Mouse (Mus musculus): ENCODE data around the gene Pdzd3.

The Pdzd3 gene

DNA sequence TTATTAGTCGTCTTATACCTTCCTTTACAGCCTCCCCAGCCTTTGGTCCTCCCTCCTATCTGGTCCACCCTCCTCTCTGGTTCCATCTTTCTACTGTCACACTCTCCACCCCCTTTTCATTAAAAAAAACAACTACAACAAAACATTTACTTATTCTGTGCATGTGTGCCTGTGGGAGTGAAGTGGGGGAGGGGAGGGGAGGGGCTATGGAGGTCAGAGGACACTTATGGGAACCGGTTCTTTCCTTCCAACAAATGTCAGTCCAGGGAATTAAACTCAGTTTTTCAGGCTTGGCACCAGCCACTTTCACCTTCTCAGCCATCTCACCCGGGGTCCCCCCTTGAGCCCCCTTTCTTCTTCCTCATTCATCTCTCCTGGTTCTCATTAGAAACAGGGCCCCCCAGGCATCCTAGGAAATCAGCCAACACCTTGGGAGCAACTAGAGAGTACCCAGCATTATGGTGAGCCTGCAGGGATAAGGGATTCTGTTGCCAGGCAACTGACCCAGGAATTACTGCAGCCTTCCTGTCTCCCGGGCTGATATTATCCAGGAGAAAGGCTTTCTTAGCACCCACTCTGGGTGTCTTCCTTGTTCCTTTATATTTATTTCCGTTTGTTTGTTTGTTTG, 3.4 kb upstream of the Pdzd3 start:
- ATAC-seq (ENCODE audit: insufficient number of reproducible peaks, low FRiP score, low TSS enrichment): no peak

DNA sequence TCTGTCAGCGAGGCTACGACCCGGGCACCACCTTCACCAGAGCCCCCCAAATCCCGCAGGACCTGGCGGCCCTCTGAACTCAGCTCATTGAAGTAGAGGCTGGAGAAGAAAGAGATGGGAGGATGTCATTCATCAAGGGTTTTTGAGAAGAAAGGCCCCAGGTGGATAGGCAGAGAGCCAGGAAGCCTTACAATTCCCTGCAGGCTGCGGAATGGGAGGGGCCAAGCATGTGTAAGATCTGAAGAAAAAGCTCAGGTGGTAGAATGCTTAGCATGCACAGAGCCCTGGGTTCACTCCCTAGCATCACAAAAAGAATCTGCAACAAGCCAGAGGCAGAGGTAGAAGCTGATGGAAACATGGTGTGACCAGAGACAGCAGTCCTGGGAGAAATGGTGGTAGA, 2.2 kb upstream of the Pdzd3 start:
- no peak for ATAC-seq (ENCODE audit: insufficient number of reproducible peaks, low FRiP score, low TSS enrichment)

DNA sequence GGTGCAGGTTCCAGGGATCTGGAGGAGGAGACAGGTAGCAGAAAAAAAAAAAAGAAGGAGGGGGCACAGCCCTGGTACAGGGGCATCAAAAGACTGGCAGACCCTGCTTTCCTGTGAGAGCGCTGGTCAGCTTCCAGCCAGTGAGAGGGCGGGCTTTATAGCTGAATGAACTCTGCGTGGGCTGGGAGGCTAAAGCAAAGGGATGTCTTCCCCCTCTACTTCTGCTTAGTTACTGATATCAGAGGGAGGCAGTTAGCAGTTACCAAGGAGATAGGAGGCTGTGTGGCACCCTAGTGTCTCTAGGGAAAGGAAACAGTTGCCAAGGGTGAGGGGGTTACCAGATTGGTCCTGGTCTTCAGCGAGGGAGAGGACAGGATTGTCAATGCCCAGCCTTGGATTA, 826 bp downstream of the Pdzd3 start:
- no peak for ATAC-seq (ENCODE audit: insufficient number of reproducible peaks, low FRiP score, low TSS enrichment)

DNA sequence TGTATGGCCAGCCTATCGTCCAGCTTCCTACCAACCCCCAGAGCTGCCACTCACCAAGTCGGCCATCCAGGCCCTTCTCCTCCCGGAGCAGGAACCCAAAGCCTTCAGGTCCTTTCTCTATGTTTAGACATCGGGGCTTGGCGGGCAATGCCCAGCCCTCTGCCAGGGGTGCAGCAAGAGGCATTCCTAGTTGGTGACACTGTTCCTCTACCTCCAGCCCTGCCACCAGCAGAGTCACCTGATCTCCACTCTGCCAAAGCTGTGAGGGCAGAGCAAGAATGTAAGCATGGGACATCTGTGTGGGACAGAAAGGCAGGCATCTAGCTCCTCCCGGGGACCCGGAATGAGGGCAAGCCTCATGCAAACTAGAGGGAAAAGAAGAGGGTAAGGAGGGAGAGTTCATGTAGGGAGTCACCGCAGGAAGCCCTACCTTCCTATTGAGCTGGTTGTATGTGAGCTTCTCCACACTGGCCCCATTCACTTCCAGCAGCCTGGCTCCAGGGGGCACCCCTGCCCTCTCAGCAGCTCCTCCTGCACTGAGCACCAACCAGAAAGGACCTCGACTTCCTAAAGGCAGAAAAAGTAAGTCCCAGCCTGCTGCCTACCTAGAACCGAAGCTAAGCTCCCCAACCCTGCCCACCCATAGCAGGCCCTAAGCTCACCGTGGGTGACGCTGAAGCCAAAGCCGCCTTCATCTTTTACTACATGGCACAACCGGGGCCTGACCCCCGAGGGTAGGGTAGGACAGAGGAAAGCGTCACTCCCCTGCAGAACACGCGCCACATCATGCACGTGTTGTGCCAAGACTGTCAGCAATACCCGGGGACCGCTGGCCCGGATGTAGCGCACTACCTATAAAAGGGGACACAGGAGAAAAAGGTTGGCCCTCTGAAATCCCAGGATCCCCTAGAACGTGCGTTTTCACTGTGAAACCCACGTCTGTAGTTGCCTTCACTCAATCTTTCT, 1.8 kb downstream of the Pdzd3 start:
- peak; percentile 26; the same call in 1 of the 2 replicates for ATAC-seq (ENCODE audit: insufficient number of reproducible peaks, low FRiP score, low TSS enrichment)

DNA sequence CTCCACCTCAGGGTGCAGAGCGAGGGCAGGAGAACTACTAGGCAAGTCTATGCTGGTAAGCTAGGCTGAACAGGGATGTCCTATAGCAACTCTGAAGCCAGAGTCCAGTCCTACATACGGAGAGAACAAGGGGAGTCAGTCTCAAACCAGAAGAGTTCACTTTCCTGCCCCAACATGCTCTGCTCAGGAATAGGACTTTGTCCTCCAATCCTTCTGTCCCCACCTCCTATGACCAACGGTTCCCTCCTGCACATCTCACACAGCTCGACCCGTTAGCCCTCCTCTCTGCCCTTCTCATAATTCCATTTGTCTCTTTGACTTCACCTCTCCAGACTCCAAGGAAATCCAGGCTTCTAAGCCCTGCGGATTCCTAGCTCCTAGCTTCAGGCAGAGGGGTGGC, 3.4 kb downstream of the Pdzd3 start:
- ATAC-seq (ENCODE audit: insufficient number of reproducible peaks, low FRiP score, low TSS enrichment): no peak

GRCm38 (mm10) chr9:44243621-44244020, 7.7 kb downstream of the Pdzd3 start:
- no peak for ATAC-seq (ENCODE audit: insufficient number of reproducible peaks, low FRiP score, low TSS enrichment)

- ATAC-seq (ENCODE audit: insufficient number of reproducible peaks, low FRiP score, low TSS enrichment): no peak
Measured at GRCm38 (mm10) chr9:44241418-44241817, 9.9 kb downstream of the Pdzd3 start.

DNA sequence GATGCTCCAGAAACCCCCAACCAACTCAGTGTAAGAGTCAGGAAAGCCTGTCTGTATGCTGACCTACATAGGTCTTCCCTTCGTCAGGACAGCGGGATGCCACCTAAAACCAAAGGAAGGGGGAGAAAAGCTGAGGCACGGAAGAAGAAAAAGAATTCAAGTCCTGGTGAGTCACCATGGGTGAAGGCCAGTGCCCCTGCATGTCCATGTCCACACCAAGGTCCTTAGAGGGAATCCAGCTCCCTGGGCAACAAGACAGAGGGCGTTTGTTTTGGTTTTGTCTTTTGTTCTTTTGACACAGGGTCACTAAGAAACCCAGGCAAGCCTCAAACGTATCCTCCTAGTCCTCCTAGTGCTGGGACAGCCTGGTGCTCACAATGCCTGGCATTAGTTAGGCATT, 10.4 kb downstream of the Pdzd3 start:
- no peak for ATAC-seq (ENCODE audit: insufficient number of reproducible peaks, low FRiP score, low TSS enrichment)

DNA sequence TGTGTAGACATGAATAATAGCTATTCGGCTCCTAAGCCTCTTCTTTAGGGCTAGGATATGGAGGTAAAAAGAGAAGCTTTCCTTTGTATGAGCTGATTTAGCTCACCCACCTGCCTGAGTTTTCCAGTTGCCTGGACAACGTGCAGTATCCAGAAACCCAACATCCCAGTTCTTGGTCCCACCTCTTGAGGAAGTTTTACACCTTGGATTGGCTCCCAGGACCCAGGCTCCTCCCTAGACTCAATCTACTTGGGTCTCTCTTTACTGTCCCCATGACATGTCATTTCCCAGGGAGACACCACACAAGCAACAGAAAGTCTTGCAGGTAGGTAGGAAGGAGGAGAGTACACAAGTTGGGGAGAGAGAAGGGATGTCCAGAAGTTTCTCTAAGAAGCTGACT, 10.9 kb downstream of the Pdzd3 start, which contains the start of gene Ccdc153:
TSS of gene Ccdc153 (plus strand) at position 278 of the 400 bp plus-strand sequence.
- ATAC-seq (ENCODE audit: insufficient number of reproducible peaks, low FRiP score, low TSS enrichment): no peak

DNA sequence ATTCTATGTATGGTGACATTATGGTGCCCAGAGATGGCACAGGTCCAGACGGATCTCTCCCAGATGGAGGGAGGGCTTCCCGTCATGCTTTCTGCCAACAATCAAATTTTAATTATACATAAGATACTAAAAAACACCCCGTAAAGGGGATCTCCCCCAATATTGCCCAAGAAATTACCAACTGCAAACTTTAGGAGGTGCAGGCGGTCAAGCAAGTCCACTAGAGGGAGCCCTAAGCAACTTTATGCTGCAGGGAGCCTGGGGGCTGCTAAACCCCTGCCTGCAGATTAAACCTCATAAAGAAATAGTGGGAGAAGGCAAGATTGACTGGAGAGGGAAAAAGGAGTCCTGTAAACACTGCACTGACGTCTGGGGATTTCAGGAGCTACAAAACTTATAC, 11.8 kb downstream of the Pdzd3 start:
- ATAC-seq (ENCODE audit: insufficient number of reproducible peaks, low FRiP score, low TSS enrichment): no peak

- ATAC-seq (ENCODE audit: insufficient number of reproducible peaks, low FRiP score, low TSS enrichment): no peak
Measured at GRCm38 (mm10) chr9:44238501-44239190, 12.6 kb downstream of the Pdzd3 start.

DNA sequence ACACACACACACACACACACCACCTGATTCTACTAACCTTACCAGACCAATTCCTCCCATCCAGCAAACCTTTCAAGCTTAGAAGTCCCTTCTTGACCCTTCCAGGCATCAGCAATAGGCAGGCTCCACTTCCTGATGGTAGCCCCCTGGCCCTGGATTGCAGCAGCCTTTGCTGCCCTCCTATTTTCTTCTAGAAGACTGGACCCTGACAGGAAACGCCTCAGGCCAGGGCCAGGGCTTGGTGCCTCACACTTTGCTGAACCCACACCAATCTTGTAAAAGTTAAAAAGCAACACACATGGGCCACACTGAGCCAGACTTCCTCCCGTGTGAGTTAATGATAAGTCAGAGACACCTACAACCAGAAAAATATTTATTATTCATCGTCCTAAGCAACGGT, 14.1 kb downstream of the Pdzd3 start:
- no peak for ATAC-seq (ENCODE audit: insufficient number of reproducible peaks, low FRiP score, low TSS enrichment)

GRCm38 (mm10) chr9:44236601-44237000, 14.7 kb downstream of the Pdzd3 start:
- ATAC-seq (ENCODE audit: insufficient number of reproducible peaks, low FRiP score, low TSS enrichment): no peak

DNA sequence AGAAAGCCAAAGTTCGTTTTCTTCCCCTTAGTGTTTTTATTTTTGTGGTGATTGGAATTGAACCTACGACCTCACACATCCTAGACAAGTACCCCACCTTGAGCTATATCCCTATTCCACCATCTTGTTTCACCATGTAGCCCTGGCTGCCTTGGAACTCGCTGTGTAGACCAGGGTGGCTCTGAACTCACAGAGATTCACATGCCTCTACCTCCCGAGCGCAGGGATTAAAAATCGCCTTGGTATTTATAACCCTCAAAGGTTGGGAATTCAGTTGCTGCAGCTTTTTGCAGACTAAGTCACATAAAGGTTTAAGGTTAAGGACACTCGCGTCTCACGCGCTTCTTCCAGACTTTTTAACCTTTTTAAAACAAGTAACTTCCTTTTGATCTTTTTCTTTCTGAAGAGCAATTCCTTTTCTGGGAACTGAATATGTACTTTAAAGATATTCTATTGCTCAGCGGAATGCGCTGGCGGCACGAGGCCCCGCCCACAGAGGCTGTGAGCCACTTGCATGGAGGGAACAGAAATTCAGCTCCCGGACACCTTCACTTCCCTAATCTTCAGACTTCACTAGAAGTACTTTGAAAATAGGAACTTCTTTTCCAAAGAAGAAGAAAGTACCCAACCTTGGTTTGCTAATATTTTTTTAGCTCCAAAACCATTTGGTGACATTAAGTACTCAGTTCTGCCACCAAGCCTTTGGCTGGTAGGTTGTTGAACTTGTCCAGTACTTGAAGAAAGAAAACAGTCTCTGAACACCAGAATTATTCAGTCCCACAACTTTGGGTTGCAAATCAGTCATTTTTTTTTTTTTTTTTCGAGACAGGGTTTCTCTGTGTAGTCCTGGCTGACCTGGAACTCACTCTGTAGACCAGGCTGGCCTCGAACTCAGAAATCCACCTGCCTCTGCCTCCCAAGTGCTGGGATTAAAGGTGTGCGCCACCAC, 16.5 kb downstream of the Pdzd3 start:
- 0 out of 2 replicates have a peak, but pooled peaks have one; percentile 9 for ATAC-seq (ENCODE audit: insufficient number of reproducible peaks, low FRiP score, low TSS enrichment)

- peak; percentile 87 for ATAC-seq (ENCODE audit: insufficient number of reproducible peaks, low FRiP score, low TSS enrichment)
Measured at GRCm38 (mm10) chr9:44233802-44234478, 17.3 kb downstream of the Pdzd3 start, which contains the start of gene Cbl. Cbl (minus strand) TSS chr9:44234049.

DNA sequence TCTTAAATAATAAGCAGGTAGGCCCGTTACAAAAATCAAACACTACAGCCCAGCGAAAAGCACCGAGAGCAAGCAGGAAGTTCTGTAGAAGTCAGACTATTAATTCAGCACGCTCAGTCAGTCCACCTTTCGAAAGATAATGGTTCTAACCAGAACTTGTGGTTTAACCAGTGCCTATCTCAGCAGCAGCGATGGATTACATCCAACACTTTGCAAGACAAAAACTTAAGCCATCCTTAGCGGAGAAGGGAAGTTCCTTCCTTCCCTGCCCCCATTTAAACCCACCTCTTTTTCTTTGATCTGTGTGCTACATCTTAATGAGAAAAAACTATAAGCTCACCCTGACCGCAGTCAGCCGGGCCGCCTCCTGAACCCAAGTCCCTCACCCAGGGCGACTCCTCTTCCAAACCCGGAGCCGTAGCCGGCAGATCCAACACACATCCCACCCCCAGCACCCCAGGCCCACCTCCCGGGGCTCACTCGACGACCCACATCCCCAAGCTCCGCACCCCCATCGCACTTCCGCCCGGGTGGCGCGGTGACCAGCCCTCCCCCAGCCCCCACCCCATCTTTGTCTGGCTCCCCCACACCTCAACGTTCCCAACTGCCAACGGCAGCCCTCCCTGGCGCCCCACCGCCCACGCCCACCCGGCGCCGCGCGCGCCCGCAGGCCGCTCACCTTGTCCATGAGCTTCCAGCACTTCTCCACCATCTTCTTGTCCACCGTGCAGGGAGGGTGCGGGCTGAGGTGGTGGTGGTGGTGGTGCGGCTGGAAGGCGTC, 18.1 kb downstream of the Pdzd3 start:
- ATAC-seq (ENCODE audit: insufficient number of reproducible peaks, low FRiP score, low TSS enrichment): peak; percentile 65; the same call in 1 of the 2 replicates

DNA sequence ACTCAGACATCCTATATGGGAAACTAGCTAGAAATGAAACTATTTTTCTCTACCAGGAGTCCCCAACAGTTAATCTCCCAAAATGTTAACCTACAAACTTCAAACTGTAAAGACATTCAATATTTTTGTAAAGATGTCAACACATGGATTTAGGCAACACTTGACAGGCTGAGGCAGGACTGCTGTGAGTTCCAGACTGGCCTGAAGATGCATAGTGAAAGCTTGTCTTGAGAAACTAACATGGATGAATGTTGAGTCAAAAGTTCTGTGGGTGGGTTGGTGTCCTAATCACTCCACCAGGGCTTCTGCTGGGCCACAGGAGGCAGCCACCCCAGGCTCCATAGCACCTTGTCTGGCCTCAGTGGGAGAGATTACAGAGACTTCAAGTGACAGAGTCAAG, 19.7 kb downstream of the Pdzd3 start:
- no peak for ATAC-seq (ENCODE audit: insufficient number of reproducible peaks, low FRiP score, low TSS enrichment)

DNA sequence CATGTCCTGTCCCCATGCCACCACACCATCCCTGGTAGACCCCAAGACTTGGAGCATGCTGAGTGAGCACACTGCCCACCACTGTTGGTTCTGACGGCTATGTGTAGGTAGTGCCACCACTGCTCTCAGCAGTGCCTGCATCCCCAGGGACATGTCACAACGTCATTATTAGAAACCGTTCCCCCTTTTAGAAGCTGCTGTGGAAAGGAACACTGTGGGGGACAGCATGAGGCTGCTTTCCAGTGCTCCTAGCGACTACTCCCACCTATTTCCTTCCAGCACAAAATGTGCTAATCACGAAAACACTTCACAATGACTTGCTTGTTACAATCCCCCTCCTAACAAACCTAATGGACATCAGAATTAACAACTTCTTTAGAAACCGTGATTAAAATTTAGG, 25.3 kb downstream of the Pdzd3 start:
- ATAC-seq (ENCODE audit: insufficient number of reproducible peaks, low FRiP score, low TSS enrichment): no peak

Measured in cerebellum, adult (tissue).